Mouse (Mus musculus) midbrain, embryonic 10.5 days (tissue): ENCODE results near the gene Utp11. TPM values are rescaled to one million over a fixed set of nuclear protein-coding genes. Genes with fewer than 3 reads are reported as not detected.

ENCODE experiments used
- DNase-seq: peaks from one replicate; pipeline ENCODE4 v3.0.0-alpha.2; 2017; ENCODE audit warnings: low spot score
- H3K27ac ChIP-seq: fragments of 300-500 bp; sonication (generic); replicated peaks from 2 replicates; pipeline ENCODE4 v1.5.1; 2016; ENCODE audit warnings: mild to moderate bottlenecking
- H3K27me3 ChIP-seq: fragments of 300-500 bp; sonication (generic); 2 replicates; pipeline ENCODE4 v1.6.1; 2016; ENCODE audit warnings: low read depth, mild to moderate bottlenecking; ENCODE audit not compliant: poor library complexity, severe bottlenecking
- H3K36me3 ChIP-seq: fragments of 300-500 bp; sonication (generic); 2 replicates; pipeline ENCODE4 v1.6.1; 2016; ENCODE audit warnings: mild to moderate bottlenecking, moderate library complexity
- H3K4me1 ChIP-seq: fragments of 300-500 bp; sonication (generic); 2 replicates; pipeline ENCODE4 v1.6.1; 2016
- H3K4me3 ChIP-seq: fragments of 300-500 bp; sonication (generic); 2 replicates; pipeline ENCODE4 v1.5.1; 2016; ENCODE audit warnings: mild to moderate bottlenecking, moderate library complexity
- H3K9me3 ChIP-seq: fragments of 300-500 bp; sonication (generic); replicated peaks from 2 replicates; pipeline ENCODE4 v1.6.1; 2016; ENCODE audit warnings: mild to moderate bottlenecking
- WGBS: fragments of 180-500 bp; shearing (Covaris S2); methylation state at CpG from one replicate; pipeline ENCODE4 v1.1.7; 2016; 5-methylcytosine and 5-hydroxymethylcytosine counted together
- polyA plus RNA-seq: library from polyadenylated mRNA; unstranded; fragments of >200 nt; fragmentation: Nextera tagmentation; extraction: Ambion mirVana; gene quantifications from 2 replicates; pipeline ENCODE4 v1.2.1, GENCODE M21; 2016

Gene Utp11
- polyA plus RNA-seq, 1 experiment from 2014 or later: 68.0 TPM

- no peaks in the 10 kb centered on the region for H3K9me3 ChIP-seq
- H3K36me3 ChIP-seq: peaks cover 44% of the 10 kb centered on the region
- H3K4me3 ChIP-seq: no peak overlapping the region
- DNase-seq: no peak
- H3K4me1 ChIP-seq: peaks cover 37% of the 10 kb centered on the region
- H3K27me3 ChIP-seq: peaks cover 39% of the 10 kb centered on the region
- WGBS: 87% methylated on average over 6 of the region's 6 CpGs
- no peak overlapping the region for H3K27ac ChIP-seq
These were observed 17.4 kb downstream of the Utp11 start for GRCm38 (mm10) chr4:124675958-124676357.

GRCm38 (mm10) chr4:124675037-124675436, 18.4 kb downstream of the Utp11 start:
- 1% methylated on average over 4 of the region's 4 CpGs for WGBS
- peak overlapping the region; percentile 77; the same call in 1 of the 2 replicates for H3K27ac ChIP-seq

DNA sequence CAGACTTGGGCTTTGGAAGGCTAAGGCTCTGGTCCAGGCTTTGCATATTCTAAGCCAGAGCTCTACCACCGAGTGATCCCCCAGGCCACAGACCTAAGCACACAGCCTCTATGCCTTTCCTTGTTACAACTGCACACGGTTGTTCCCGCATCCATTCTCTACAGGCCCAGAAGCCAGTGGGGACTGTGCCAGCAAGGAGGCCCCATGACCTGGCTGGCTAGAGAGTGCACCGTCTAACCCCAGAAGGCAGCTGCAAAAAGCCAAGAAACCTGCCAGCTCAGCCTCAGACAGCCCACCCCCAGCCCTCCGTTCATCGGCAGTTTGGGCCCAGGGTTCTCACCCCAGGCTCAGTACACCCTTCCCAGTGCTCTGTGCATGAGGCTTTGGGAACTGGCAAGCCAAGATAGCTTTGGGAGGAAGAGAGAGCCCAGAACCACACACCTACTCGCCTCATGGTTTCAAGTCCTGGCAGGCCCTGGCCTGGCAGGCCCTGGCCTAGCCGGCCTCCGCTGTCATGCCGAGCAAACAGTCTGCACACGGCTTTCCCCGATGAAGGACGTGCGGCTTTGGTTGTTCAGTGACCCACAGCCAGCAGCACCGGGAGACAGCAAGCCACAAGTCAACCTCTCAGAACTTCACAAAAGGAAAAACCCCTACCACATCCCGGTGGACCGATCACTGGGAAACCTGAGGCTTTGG, 18.9 kb downstream of the Utp11 start:
- H3K9me3 ChIP-seq: no peaks in the 10 kb centered on the region
- peaks cover 29% of the 10 kb centered on the region for H3K36me3 ChIP-seq
- H3K4me3 ChIP-seq: no peak overlapping the region
- peaks cover 47% of the 10 kb centered on the region for H3K4me1 ChIP-seq
- H3K27ac ChIP-seq: peak overlapping the region; percentile 77
- peaks cover 51% of the 10 kb centered on the region for H3K27me3 ChIP-seq
- DNase-seq: no peak
- WGBS: 36% methylated on average over 17 of the region's 17 CpGs

More at GRCm38 (mm10) chr4:124675037-124675436, 18.4 kb downstream of the Utp11 start:
- Histone ChIP-seq H3K27me3 (peaks cover 48% of the 10 kb centered on the region), H3K4me3 (no peak overlapping the region), H3K9me3 (no peaks in the 10 kb centered on the region), H3K36me3 (peaks cover 35% of the 10 kb centered on the region), H3K4me1 (peaks cover 46% of the 10 kb centered on the region)
- DNase-seq: peak; percentile 70

- WGBS: 4% methylated on average over 30 of the region's 31 CpGs
- Histone ChIP-seq H3K4me3 (peak overlapping the region; percentile 46), H3K27me3 (peaks cover 69% of the 10 kb centered on the region), H3K36me3 (peaks cover 11% of the 10 kb centered on the region), H3K4me1 (peaks cover 62% of the 10 kb centered on the region), H3K27ac (peak overlapping the region; percentile 72), H3K9me3 (no peaks in the 10 kb centered on the region)
- DNase-seq: peak; percentile 48
These were observed 20.8 kb downstream of the Utp11 start for GRCm38 (mm10) chr4:124672347-124673320.

GRCm38 (mm10) chr4:124671583-124671982, 21.8 kb downstream of the Utp11 start:
- peak overlapping the region; percentile 46 for H3K4me3 ChIP-seq
- peaks cover 80% of the 10 kb centered on the region for H3K27me3 ChIP-seq
- no peak for DNase-seq
- H3K36me3 ChIP-seq: peaks cover under 1% of the 10 kb centered on the region; the same call in 1 of the 2 replicates
- no peaks in the 10 kb centered on the region for H3K9me3 ChIP-seq
- H3K27ac ChIP-seq: peak overlapping the region; percentile 72
- 35% methylated on average over 7 of the region's 7 CpGs for WGBS
- peaks cover 72% of the 10 kb centered on the region for H3K4me1 ChIP-seq

GRCm38 (mm10) chr4:124670232-124670631, 23.2 kb downstream of the Utp11 start:
- 64% methylated on average over 8 of the region's 8 CpGs for WGBS
- Histone ChIP-seq H3K27ac (0 out of 2 replicates have a peak overlapping the region, but pooled peaks have one; percentile 9), H3K4me3 (no peak overlapping the region), H3K36me3 (no peaks in the 10 kb centered on the region), H3K4me1 (peaks cover 78% of the 10 kb centered on the region), H3K27me3 (peaks cover 93% of the 10 kb centered on the region), H3K9me3 (no peaks in the 10 kb centered on the region)
- peak; percentile 28 for DNase-seq

DNA sequence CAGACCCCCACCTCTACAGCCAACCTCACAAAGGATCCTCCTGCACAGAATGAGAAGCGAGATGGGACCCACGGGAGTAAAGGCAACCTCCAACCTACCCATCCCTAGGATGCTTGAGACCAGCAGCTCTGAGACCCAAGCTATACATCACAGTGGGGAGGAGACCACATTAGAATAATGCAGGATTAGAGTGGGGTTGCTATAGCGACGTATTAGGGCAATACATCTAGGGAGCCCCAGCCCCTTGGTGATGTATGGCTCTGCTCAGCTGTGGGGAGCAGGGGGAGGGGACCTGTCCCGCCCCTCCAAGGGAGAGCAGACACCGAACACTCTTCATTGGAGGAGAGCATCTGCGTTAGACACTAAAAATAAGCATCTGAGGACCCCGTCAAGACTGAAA, 25.3 kb downstream of the Utp11 start:
- H3K27ac ChIP-seq: peak overlapping the region; percentile 90
- H3K36me3 ChIP-seq: no peaks in the 10 kb centered on the region
- peak overlapping the region; percentile 46 for H3K4me3 ChIP-seq
- 5% methylated on average over 8 of the region's 8 CpGs for WGBS
- H3K9me3 ChIP-seq: no peaks in the 10 kb centered on the region
- peaks cover 97% of the 10 kb centered on the region for H3K27me3 ChIP-seq
- peak; percentile 74 for DNase-seq
- peaks cover 80% of the 10 kb centered on the region for H3K4me1 ChIP-seq

DNA sequence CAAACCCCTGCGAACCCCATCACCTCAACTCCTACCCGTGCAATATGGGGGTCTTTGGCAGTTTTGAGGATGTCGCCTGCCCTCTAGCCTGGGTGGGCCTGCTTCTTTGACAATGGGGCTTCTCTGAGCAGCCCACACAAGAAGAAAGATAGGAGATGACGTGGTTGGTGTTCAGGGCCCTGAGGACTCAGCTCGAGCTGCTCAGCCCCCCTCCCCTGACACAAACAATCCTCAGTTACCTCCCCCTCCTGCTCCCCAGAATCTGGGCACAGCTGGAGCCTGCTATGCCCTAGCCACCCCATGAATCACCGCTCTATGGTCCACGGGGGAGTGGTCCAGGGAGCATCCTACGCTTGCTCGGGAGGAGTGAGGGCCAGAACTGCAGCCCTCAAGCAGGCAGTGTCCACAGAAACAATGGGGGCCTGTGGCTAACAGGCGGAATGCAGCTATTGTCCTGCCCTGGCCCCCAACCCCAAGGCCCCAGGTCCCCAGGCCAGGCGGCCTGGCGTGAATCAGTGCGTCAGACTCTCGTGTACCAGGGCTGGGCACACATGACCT, 25.8 kb downstream of the Utp11 start:
- Histone ChIP-seq H3K4me3 (peak overlapping the region; percentile 46), H3K9me3 (no peaks in the 10 kb centered on the region), H3K27ac (peak overlapping the region; percentile 90), H3K4me1 (peaks cover 80% of the 10 kb centered on the region), H3K36me3 (no peaks in the 10 kb centered on the region), H3K27me3 (peaks cover 97% of the 10 kb centered on the region)
- DNase-seq: peak; percentile 53
- 11% methylated on average over 14 of the region's 14 CpGs for WGBS

DNA sequence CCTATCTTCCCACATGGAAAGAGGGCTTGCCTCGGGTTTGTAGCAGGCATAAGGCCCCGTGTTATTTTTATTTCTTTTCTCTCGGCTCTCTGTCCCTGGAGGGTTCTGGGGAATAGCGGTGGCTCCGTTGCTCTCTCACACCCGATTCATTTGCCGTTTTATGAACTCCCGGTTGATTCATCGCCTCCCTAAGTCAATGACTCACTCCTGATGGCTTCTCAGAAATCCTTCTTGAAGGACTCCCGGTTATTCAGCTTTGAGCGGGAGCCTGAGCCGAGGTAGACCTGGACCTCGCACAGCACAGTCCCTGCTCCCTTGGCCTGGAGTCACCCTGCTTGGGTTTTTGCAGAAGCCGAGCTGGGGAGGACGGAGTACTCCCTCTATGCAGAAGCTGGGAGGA, 28.8 kb downstream of the Utp11 start:
- WGBS: 84% methylated on average over 15 of the region's 15 CpGs
- Histone ChIP-seq H3K27ac (no peak overlapping the region; the same call in 1 of the 2 replicates), H3K27me3 (peaks cover 98% of the 10 kb centered on the region)

GRCm38 (mm10) chr4:124664185-124664584, 29.2 kb downstream of the Utp11 start:
- Histone ChIP-seq H3K27ac (no peak overlapping the region; the same call in 1 of the 2 replicates), H3K9me3 (no peaks in the 10 kb centered on the region), H3K27me3 (peaks cover 98% of the 10 kb centered on the region), H3K36me3 (peaks cover 11% of the 10 kb centered on the region), H3K4me1 (peaks cover 85% of the 10 kb centered on the region), H3K4me3 (0 out of 2 replicates have a peak overlapping the region, but pooled peaks have one; percentile 4)
- WGBS: 82% methylated on average over 9 of the region's 9 CpGs
- no peak for DNase-seq

More for the DNA sequence above, 28.8 kb downstream of the Utp11 start:
- Histone ChIP-seq H3K9me3 (no peaks in the 10 kb centered on the region), H3K36me3 (peaks cover 11% of the 10 kb centered on the region), H3K4me3 (no peak overlapping the region), H3K4me1 (peaks cover 82% of the 10 kb centered on the region)
- DNase-seq: peak; percentile 11

DNA sequence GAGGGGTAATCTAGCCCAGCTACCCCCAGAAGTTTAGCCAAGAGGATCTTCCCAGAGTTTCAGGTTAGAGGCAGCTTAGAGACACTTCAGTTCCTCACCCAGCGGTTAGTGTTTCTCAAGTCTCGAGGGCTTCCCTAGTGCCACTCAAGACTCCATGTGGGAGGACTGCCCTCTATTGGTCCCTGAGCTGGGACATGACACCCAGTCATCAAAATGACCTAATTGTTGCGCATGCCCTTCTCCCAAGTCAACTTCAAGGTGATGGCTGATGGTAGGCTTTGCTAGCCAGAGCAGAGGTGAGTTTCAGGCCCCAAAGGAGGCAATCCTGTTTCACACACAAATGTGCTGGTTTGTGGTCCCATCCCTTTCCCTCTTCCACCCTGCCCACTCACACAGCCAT, 30.4 kb downstream of the Utp11 start:
- WGBS: 62% methylated on average over 3 of the region's 3 CpGs

DNA sequence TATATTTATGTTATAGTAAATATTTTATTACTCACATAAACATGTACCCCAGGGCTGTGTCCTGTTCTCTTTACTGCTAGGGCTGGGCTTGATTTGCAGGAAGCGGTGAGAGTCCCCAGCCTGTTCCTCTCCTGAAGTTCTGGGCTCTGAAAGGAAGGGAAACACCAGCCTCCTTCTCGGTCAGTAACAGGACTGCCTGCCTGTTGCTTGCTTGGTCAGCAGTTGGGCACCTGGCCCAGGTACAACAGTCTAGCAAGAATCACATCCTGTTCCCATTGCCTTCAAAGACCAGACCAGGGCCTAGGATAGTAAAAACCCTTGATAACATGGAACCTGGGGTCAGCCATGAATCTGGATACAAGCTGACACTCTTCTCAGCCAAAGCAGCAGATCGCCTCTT, 32.8 kb downstream of the Utp11 start:
- Histone ChIP-seq H3K27me3 (peaks cover 96% of the 10 kb centered on the region), H3K4me1 (peaks cover 87% of the 10 kb centered on the region)

More for the DNA sequence above, 30.4 kb downstream of the Utp11 start:
- peaks cover 84% of the 10 kb centered on the region for H3K4me1 ChIP-seq
- 0 out of 2 replicates have a peak overlapping the region, but pooled peaks have one; percentile 1 for H3K4me3 ChIP-seq
- DNase-seq: peak; percentile 12
- H3K9me3 ChIP-seq: no peaks in the 10 kb centered on the region
- H3K27me3 ChIP-seq: peaks cover 99% of the 10 kb centered on the region
- H3K27ac ChIP-seq: no peak overlapping the region
- H3K36me3 ChIP-seq: peaks cover 11% of the 10 kb centered on the region

More for the DNA sequence above, 32.8 kb downstream of the Utp11 start:
- Histone ChIP-seq H3K36me3 (peaks cover 11% of the 10 kb centered on the region), H3K4me3 (peak overlapping the region; percentile 74), H3K9me3 (no peaks in the 10 kb centered on the region), H3K27ac (no peak overlapping the region)
- no peak for DNase-seq
- WGBS: 34% methylated on average over 3 of the region's 3 CpGs
